Mouse (Mus musculus): ENCODE results near the gene Vopp1. TPM values are rescaled to one million over a fixed set of nuclear protein-coding genes. Genes with fewer than 3 reads are reported as not detected.

The Vopp1 gene
- polyA plus RNA-seq, 1 experiment from 2014 or later: 17.9 TPM

DNA sequence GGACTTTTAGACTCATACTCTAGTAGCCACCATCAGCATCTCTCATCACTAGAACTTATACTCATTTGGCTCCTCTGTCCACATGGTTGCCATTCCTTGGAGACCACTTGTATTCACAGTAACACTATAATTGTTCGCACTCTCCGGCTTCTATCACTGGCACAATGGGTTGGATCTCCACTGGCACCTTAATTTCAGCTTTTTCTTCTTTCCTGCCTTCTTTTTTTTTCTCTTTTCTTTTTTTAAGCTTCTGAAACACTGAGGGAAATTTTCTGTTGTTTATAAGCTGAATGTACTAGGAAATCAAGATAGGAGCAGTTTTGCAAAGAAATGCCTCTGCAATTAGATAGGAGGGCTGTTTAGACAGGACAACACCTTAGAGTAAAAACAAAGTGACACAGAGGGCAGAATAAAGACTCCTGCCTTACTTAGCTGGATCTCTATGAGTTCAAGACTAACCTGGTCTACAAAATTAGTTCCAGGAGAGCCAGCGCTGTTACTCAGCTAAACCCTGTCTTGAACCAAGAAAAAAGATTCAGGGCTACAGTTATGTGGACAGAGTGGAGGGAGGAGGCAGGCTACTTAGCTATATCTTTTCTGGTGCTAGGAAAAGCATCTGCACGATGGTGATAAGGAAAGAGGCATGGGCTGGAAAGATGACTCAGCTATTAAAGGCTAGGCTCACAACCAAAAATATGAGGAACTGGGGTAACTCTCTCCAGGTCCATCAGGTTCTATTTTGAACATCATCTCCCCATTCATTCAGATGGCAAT, 79.8 kb downstream of the Vopp1 start:
- Histone ChIP-seq H3K4me2 (ENCODE audit: low read length) (no peak overlapping the region), H3K9me3 (ENCODE audit: control insufficient read depth, low read length) (no peaks in the 10 kb centered on the region), H3K4me1 (replicated peaks; ENCODE audit: control insufficient read depth, insufficient read depth, low read length) (no peaks in the 10 kb centered on the region), H3K27ac (ENCODE audit: low read depth) (no peak overlapping the region), H3K4me3 (ENCODE audit: low read depth, low read length) (no peak overlapping the region), H3K27me3 (replicated peaks; ENCODE audit: control insufficient read depth, insufficient read depth, low read length) (no peaks in the 10 kb centered on the region), H3K9ac (ENCODE audit: low read length) (no peak overlapping the region), H3K36me3 (ENCODE audit: control insufficient read depth, insufficient read depth, low read length) (no peaks in the 10 kb centered on the region; the same call in 1 of the 2 replicates)
- WGBS: 85% methylated on average over 4 of the region's 4 CpGs
- DNase-seq (ENCODE audit: low spot score) (no peak), ATAC-seq (replicated peaks; ENCODE audit: low FRiP score, low TSS enrichment, low read depth) (no peak)

DNA sequence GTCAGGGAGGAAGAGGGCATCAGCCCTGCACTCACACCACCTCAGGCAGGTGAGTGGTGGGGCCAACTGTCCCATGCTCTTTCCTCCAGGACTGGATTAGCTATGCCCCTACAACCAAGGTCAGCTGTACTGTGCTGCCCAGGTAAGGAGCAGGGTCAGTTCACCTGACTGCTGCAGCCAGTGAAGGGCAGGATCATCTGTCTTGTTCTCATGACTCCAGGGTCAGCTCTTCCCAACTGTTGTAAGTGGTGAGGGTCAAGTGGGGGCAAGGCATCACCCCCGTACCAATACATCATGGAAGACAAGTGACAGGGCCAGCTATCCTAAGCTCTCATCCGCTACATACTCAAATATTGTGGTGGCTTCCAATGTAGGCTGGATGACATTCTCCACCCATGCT, 80.8 kb downstream of the Vopp1 start:
- ATAC-seq (replicated peaks; ENCODE audit: low FRiP score, low TSS enrichment, low read depth): no peak; the same call in 1 of the 2 replicates
- Histone ChIP-seq H3K27ac (ENCODE audit: low read depth) (no peak overlapping the region), H3K9ac (ENCODE audit: low read length) (no peak overlapping the region), H3K4me1 (replicated peaks; ENCODE audit: control insufficient read depth, insufficient read depth, low read length) (no peaks in the 10 kb centered on the region), H3K36me3 (ENCODE audit: control insufficient read depth, insufficient read depth, low read length) (no peaks in the 10 kb centered on the region; the same call in 1 of the 2 replicates), H3K4me2 (ENCODE audit: low read length) (no peak overlapping the region), H3K27me3 (replicated peaks; ENCODE audit: control insufficient read depth, insufficient read depth, low read length) (no peaks in the 10 kb centered on the region), H3K4me3 (ENCODE audit: low read depth, low read length) (no peak overlapping the region), H3K9me3 (ENCODE audit: control insufficient read depth, low read length) (no peaks in the 10 kb centered on the region)
- DNase-seq (ENCODE audit: low spot score): no peak
- WGBS: 89% methylated on average over 2 of the region's 2 CpGs

DNA sequence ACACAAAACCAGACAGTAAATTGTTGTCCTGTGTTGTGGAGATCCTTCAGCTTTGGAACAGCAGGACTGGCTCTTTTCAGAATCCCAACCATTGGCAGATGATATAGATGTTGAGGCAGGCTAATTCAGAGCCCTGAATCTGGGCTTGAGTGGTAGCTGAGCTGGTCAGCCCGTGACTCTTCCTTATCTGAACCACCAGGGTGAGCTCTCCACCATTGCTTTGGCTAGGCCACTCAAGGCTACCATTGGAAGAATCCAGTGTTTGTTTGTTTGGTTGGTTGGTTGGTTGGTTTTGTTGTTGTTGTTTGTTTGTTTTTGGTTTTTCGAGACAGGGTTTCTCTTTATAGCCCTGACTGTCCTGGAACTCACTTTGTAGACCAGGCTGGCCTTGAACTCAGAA, 81.6 kb downstream of the Vopp1 start:
- H3K4me2 ChIP-seq (ENCODE audit: low read length): no peak overlapping the region
- DNase-seq (ENCODE audit: low spot score) (no peak), ATAC-seq (replicated peaks; ENCODE audit: low FRiP score, low TSS enrichment, low read depth) (no peak)
- no peak overlapping the region for H3K4me3 ChIP-seq (ENCODE audit: low read depth, low read length)
- no peaks in the 10 kb centered on the region for H3K4me1 ChIP-seq (replicated peaks; ENCODE audit: control insufficient read depth, insufficient read depth, low read length)
- H3K9me3 ChIP-seq (ENCODE audit: control insufficient read depth, low read length): no peaks in the 10 kb centered on the region
- H3K27ac ChIP-seq (ENCODE audit: low read depth): no peak overlapping the region
- no peaks in the 10 kb centered on the region; the same call in 1 of the 2 replicates for H3K36me3 ChIP-seq (ENCODE audit: control insufficient read depth, insufficient read depth, low read length)
- no peaks in the 10 kb centered on the region for H3K27me3 ChIP-seq (replicated peaks; ENCODE audit: control insufficient read depth, insufficient read depth, low read length)
- WGBS: 67% methylated on average over 2 of the region's 2 CpGs
- no peak overlapping the region for H3K9ac ChIP-seq (ENCODE audit: low read length)

DNA sequence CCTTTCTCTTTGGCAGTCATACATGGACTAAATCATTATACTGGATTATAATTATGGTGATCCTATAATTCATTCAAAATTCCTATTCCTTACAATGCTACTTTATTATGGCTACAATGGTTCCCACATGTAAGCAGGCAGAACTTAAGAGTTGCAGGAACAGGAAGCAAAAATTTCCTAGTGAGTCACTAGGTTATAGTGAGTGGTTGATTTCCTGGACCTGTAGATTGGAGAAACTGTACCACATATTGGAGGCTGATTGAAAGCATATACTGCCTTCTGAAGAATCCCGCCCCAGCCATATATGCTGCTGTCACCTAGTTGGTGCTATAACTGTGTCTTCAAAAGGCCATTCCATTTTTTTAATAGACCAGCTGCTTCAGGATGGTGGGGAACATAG, 82.2 kb downstream of the Vopp1 start:
- WGBS: 88% methylated on average over 1 of the region's 1 CpGs
- no peak overlapping the region for H3K4me2 ChIP-seq (ENCODE audit: low read length)
- no peaks in the 10 kb centered on the region for H3K27me3 ChIP-seq (replicated peaks; ENCODE audit: control insufficient read depth, insufficient read depth, low read length)
- no peak overlapping the region for H3K27ac ChIP-seq (ENCODE audit: low read depth)
- H3K36me3 ChIP-seq (ENCODE audit: control insufficient read depth, insufficient read depth, low read length): peaks cover 4% of the 10 kb centered on the region; the same call in 1 of the 2 replicates
- H3K4me1 ChIP-seq (replicated peaks; ENCODE audit: control insufficient read depth, insufficient read depth, low read length): no peaks in the 10 kb centered on the region
- ATAC-seq (replicated peaks; ENCODE audit: low FRiP score, low TSS enrichment, low read depth) (no peak), DNase-seq (ENCODE audit: low spot score) (no peak)
- H3K4me3 ChIP-seq (ENCODE audit: low read depth, low read length): no peak overlapping the region
- H3K9ac ChIP-seq (ENCODE audit: low read length): no peak overlapping the region
- H3K9me3 ChIP-seq (ENCODE audit: control insufficient read depth, low read length): no peaks in the 10 kb centered on the region

DNA sequence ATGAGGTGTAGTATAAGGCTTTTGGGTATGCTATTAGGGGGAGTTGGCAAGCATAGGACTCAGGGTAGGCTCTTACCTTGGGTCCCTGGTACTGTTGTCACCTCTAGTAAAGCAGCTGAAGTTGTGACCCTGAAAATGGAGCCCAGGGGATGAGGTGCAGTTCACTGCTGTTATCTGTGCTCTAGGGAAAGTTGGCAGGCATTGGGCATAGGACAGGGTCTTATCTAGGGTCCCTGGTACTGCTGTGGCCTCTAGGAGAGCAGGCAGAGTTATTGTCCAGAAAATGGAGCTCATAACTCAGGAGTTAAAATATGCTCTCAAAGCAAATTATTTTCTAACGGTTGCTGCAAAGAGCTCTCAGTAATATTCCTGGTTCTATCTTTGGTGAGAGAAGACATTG, 103.6 kb downstream of the Vopp1 start:
- Histone ChIP-seq H3K9ac (ENCODE audit: low read length) (no peak overlapping the region), H3K4me2 (ENCODE audit: low read length) (no peak overlapping the region), H3K4me3 (ENCODE audit: low read depth, low read length) (no peak overlapping the region), H3K4me1 (replicated peaks; ENCODE audit: control insufficient read depth, insufficient read depth, low read length) (no peaks in the 10 kb centered on the region), H3K9me3 (ENCODE audit: control insufficient read depth, low read length) (no peaks in the 10 kb centered on the region), H3K36me3 (ENCODE audit: control insufficient read depth, insufficient read depth, low read length) (peaks cover 21% of the 10 kb centered on the region; the same call in 1 of the 2 replicates), H3K27ac (ENCODE audit: low read depth) (no peak overlapping the region), H3K27me3 (replicated peaks; ENCODE audit: control insufficient read depth, insufficient read depth, low read length) (no peaks in the 10 kb centered on the region)
- WGBS: 90% methylated on average over 1 of the region's 1 CpGs
- DNase-seq (ENCODE audit: low spot score) (no peak), ATAC-seq (replicated peaks; ENCODE audit: low FRiP score, low TSS enrichment, low read depth) (no peak)

DNA sequence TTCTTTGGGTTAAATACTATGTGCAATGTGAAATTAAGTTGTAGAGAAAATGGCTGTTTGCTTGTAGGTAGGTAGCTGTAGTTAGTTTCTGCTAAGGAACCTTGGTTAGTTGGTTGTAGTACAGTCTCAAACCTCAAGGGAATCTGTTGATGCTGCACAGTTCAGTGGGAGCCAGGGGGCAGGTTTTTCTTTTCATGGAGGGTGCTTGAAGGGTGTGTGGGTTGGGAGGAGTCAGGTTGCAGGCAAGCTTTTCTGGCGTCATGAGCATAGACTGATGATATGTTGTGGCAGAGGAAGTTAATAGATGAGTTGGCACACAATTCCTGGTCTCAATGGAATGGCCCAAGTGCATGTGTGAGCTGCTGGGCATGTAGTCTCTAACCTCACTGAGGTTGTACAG, 113.2 kb downstream of the Vopp1 start:
- Histone ChIP-seq H3K27me3 (replicated peaks; ENCODE audit: control insufficient read depth, insufficient read depth, low read length) (no peaks in the 10 kb centered on the region), H3K4me1 (replicated peaks; ENCODE audit: control insufficient read depth, insufficient read depth, low read length) (no peaks in the 10 kb centered on the region), H3K9ac (ENCODE audit: low read length) (no peak overlapping the region), H3K9me3 (ENCODE audit: control insufficient read depth, low read length) (no peaks in the 10 kb centered on the region), H3K27ac (ENCODE audit: low read depth) (no peak overlapping the region), H3K4me2 (ENCODE audit: low read length) (no peak overlapping the region), H3K4me3 (ENCODE audit: low read depth, low read length) (no peak overlapping the region), H3K36me3 (ENCODE audit: control insufficient read depth, insufficient read depth, low read length) (no peaks in the 10 kb centered on the region)
- no peak for DNase-seq (ENCODE audit: low spot score)
- 26% methylated on average over 1 of the region's 1 CpGs for WGBS
- no peak for ATAC-seq (replicated peaks; ENCODE audit: low FRiP score, low TSS enrichment, low read depth)

DNA sequence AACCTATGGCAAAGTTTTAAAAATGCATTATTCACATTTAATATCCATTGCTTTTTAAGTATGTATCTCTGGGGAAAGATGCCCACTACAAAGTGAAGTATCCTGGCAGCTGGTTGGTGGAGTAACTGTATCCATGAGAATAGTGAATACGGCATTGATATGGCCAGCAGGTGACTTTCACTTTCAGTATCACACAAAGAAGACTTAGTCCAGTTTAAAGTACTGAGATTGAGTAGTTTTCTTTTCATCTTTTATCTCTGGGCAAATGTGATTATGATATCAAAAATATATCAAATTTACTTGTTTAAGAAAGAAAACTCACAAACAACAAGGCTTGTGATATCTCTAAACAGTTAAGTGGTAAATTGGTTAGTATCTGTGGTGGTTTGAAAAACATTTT, 118.2 kb downstream of the Vopp1 start:
- no peaks in the 10 kb centered on the region for H3K9me3 ChIP-seq (ENCODE audit: control insufficient read depth, low read length)
- H3K36me3 ChIP-seq (ENCODE audit: control insufficient read depth, insufficient read depth, low read length): no peaks in the 10 kb centered on the region
- no peak overlapping the region for H3K4me2 ChIP-seq (ENCODE audit: low read length)
- H3K27ac ChIP-seq (ENCODE audit: low read depth): no peak overlapping the region
- no peaks in the 10 kb centered on the region for H3K27me3 ChIP-seq (replicated peaks; ENCODE audit: control insufficient read depth, insufficient read depth, low read length)
- H3K4me3 ChIP-seq (ENCODE audit: low read depth, low read length): no peak overlapping the region
- WGBS: 89% methylated on average over 1 of the region's 1 CpGs
- H3K4me1 ChIP-seq (replicated peaks; ENCODE audit: control insufficient read depth, insufficient read depth, low read length): peaks cover 8% of the 10 kb centered on the region
- ATAC-seq (replicated peaks; ENCODE audit: low FRiP score, low TSS enrichment, low read depth): no peak
- DNase-seq (ENCODE audit: low spot score): no peak
- H3K9ac ChIP-seq (ENCODE audit: low read length): no peak overlapping the region

DNA sequence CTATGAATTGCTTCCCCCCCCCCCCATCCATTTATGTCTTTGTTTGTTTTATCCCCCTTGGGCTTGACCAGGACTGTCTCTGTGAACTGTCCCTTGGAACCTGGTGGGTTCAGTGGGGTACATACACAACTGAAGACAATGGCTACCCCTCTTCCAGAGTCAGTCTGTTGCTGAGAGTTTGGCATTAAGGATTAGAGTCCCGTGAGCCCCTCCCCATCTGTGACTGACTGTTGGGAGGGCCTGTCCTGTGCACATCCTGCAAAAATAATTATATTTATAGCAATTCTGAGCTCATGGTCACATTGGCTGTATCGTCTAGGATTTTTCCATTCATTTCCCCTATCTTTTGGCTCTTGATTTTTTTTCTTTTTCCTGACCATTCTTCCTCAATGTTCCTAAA, 121.3 kb downstream of the Vopp1 start:
- H3K27me3 ChIP-seq (replicated peaks; ENCODE audit: control insufficient read depth, insufficient read depth, low read length): no peaks in the 10 kb centered on the region
- peak overlapping the region; percentile 63 for H3K4me3 ChIP-seq (ENCODE audit: low read depth, low read length)
- no peaks in the 10 kb centered on the region for H3K36me3 ChIP-seq (ENCODE audit: control insufficient read depth, insufficient read depth, low read length)
- peaks cover 10% of the 10 kb centered on the region for H3K4me1 ChIP-seq (replicated peaks; ENCODE audit: control insufficient read depth, insufficient read depth, low read length)
- 22% methylated on average over 2 of the region's 2 CpGs for WGBS
- peak; percentile 46 for ATAC-seq (replicated peaks; ENCODE audit: low FRiP score, low TSS enrichment, low read depth)
- H3K9ac ChIP-seq (ENCODE audit: low read length): peak overlapping the region; percentile 90
- no peaks in the 10 kb centered on the region for H3K9me3 ChIP-seq (ENCODE audit: control insufficient read depth, low read length)
- peak overlapping the region; percentile 95 for H3K27ac ChIP-seq (ENCODE audit: low read depth)
- no peak for DNase-seq (ENCODE audit: low spot score)
- H3K4me2 ChIP-seq (ENCODE audit: low read length): peak overlapping the region; percentile 82

All from intestine, embryonic 14.5 days (tissue).